Mouse (Mus musculus): ENCODE data around the gene Fis1. TPM values are rescaled to one million over a fixed set of nuclear protein-coding genes. Genes with fewer than 3 reads are reported as not detected.

Fis1 gene
- polyA plus RNA-seq, 1 experiment from 2014 or later: 269 TPM

- Histone ChIP-seq H3K27ac (no peak overlapping the region), H3K9me3 (no peaks in the 10 kb centered on the region), H3K27me3 (no peaks in the 10 kb centered on the region), H3K36me3 (peaks cover 31% of the 10 kb centered on the region), H3K9ac (replicated peaks) (no peak overlapping the region), H3K4me3 (replicated peaks) (no peak overlapping the region), H3K4me2 (no peak overlapping the region), H3K4me1 (replicated peaks) (peaks cover 16% of the 10 kb centered on the region)
- no peak for ATAC-seq (ENCODE audit: insufficient number of reproducible peaks, insufficient read depth, low FRiP score, low TSS enrichment, low read depth)
- WGBS: 88% methylated on average over 6 of the region's 6 CpGs
Measured at GRCm38 (mm10) chr5:136960053-136960452, 7.0 kb downstream of the Fis1 start.

GRCm38 (mm10) chr5:136961334-136961982, 8.4 kb downstream of the Fis1 start:
- peak overlapping the region; percentile 75 for H3K9ac ChIP-seq (replicated peaks)
- ATAC-seq (ENCODE audit: insufficient number of reproducible peaks, insufficient read depth, low FRiP score, low TSS enrichment, low read depth): no peak
- H3K36me3 ChIP-seq: peaks cover 45% of the 10 kb centered on the region
- no peaks in the 10 kb centered on the region for H3K9me3 ChIP-seq
- H3K4me2 ChIP-seq: peak overlapping the region; percentile 74
- peaks cover 14% of the 10 kb centered on the region for H3K4me1 ChIP-seq (replicated peaks)
- no peaks in the 10 kb centered on the region for H3K27me3 ChIP-seq
- peak overlapping the region; percentile 76 for H3K27ac ChIP-seq
- 19% methylated on average over 5 of the region's 5 CpGs for WGBS
- peak overlapping the region; percentile 66 for H3K4me3 ChIP-seq (replicated peaks)

DNA sequence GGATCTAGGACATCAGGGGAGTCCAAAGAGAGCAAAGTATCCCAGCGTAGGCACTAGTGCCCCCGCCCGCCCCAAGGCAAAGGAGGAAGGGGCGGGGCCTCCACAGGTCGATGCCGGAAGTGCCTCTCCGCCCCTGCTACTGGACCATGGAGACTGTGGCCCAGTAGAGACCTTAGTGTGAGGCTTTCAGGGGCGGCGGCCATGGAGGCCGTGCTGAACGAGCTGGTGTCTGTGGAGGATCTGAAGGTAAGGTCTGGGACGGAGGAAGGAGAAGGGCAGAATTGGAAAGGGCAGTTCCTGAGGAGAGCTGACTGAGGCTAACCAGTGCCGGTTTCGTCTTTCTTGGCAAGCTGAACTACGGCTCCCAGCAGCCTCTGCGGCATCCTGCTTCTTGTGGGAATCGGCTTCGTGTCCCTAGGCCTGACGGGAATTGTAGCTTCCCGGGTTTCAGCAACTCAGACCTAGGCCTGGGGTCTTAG, 8.9 kb downstream of the Fis1 start:
- Histone ChIP-seq H3K4me1 (replicated peaks) (peaks cover 16% of the 10 kb centered on the region), H3K36me3 (peaks cover 45% of the 10 kb centered on the region), H3K27ac (peak overlapping the region; percentile 76), H3K4me2 (peak overlapping the region; percentile 74), H3K27me3 (no peaks in the 10 kb centered on the region), H3K9me3 (no peaks in the 10 kb centered on the region), H3K4me3 (replicated peaks) (peak overlapping the region; percentile 66), H3K9ac (replicated peaks) (peak overlapping the region; percentile 75)
- ATAC-seq (ENCODE audit: insufficient number of reproducible peaks, insufficient read depth, low FRiP score, low TSS enrichment, low read depth): peak; percentile 89
- WGBS: under 1% methylated on average over 20 of the region's 20 CpGs

- 0 out of 2 replicates have a peak, but pooled peaks have one; percentile 45 for ATAC-seq (ENCODE audit: insufficient number of reproducible peaks, insufficient read depth, low FRiP score, low TSS enrichment, low read depth)
- Histone ChIP-seq H3K9ac (replicated peaks) (peak overlapping the region; percentile 75), H3K4me1 (replicated peaks) (peaks cover 16% of the 10 kb centered on the region), H3K4me3 (replicated peaks) (peak overlapping the region; percentile 66), H3K9me3 (no peaks in the 10 kb centered on the region), H3K36me3 (peaks cover 40% of the 10 kb centered on the region), H3K27ac (peak overlapping the region; percentile 76), H3K27me3 (no peaks in the 10 kb centered on the region), H3K4me2 (peak overlapping the region; percentile 74)
- 3% methylated on average over 10 of the region's 10 CpGs for WGBS
Measured at GRCm38 (mm10) chr5:136962501-136962900, 9.4 kb downstream of the Fis1 start.

- ATAC-seq (ENCODE audit: insufficient number of reproducible peaks, insufficient read depth, low FRiP score, low TSS enrichment, low read depth): no peak
- 74% methylated on average over 8 of the region's 8 CpGs for WGBS
Measured at GRCm38 (mm10) chr5:136962966-136963540, 10.0 kb downstream of the Fis1 start.

DNA sequence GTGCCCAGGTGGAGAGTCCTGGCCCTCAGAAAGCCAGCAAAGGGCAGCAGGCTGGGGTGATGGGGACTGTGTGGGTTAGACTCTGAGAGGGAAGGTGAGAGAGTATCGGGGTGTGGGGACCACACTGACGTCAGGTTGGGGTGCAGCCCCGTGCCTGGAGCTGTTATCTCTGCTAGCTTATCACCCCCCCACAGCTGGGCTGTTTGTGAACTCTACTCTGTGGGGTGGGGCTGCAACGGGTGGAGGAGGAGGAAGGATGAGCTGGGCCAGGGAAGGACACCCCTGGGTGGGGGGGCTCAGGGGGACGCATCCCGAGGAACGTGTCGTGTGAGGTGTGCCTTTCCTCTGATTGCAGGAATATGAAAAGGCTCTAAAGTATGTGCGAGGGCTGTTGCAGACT, 12.1 kb downstream of the Fis1 start:
- Histone ChIP-seq H3K4me1 (replicated peaks) (peaks cover 16% of the 10 kb centered on the region), H3K4me2 (no peak overlapping the region), H3K9me3 (no peaks in the 10 kb centered on the region), H3K4me3 (replicated peaks) (no peak overlapping the region), H3K36me3 (peaks cover 47% of the 10 kb centered on the region), H3K9ac (replicated peaks) (no peak overlapping the region), H3K27me3 (no peaks in the 10 kb centered on the region), H3K27ac (no peak overlapping the region)
- no peak for ATAC-seq (ENCODE audit: insufficient number of reproducible peaks, insufficient read depth, low FRiP score, low TSS enrichment, low read depth)
- 91% methylated on average over 9 of the region's 9 CpGs for WGBS

More at GRCm38 (mm10) chr5:136962966-136963540, 10.0 kb downstream of the Fis1 start:
- Histone ChIP-seq H3K4me2 (peak overlapping the region; percentile 74), H3K36me3 (peaks cover 45% of the 10 kb centered on the region), H3K9ac (replicated peaks) (peak overlapping the region; percentile 75; the same call in 1 of the 2 replicates), H3K27me3 (no peaks in the 10 kb centered on the region), H3K4me1 (replicated peaks) (peaks cover 16% of the 10 kb centered on the region), H3K4me3 (replicated peaks) (peak overlapping the region; percentile 66), H3K9me3 (no peaks in the 10 kb centered on the region), H3K27ac (peak overlapping the region; percentile 76; the same call in 1 of the 2 replicates)

- ATAC-seq (ENCODE audit: insufficient number of reproducible peaks, insufficient read depth, low FRiP score, low TSS enrichment, low read depth): no peak
- Histone ChIP-seq H3K36me3 (peaks cover 47% of the 10 kb centered on the region), H3K4me3 (replicated peaks) (no peak overlapping the region)
Measured at GRCm38 (mm10) chr5:136965686-136966085, 12.6 kb downstream of the Fis1 start.

GRCm38 (mm10) chr5:136966331-136966730, 13.3 kb downstream of the Fis1 start, which contains the start of gene Cldn15:
TSS of gene Cldn15 (plus strand) at chr5:136966616.
- H3K9me3 ChIP-seq: no peaks in the 10 kb centered on the region
- WGBS: 73% methylated on average over 6 of the region's 6 CpGs
- no peak within 1 kb of the TSS for H3K4me3 ChIP-seq (replicated peaks)
- 0 out of 2 replicates have a peak within 1 kb of the TSS, but pooled peaks have one; percentile 23 for H3K27ac ChIP-seq
- H3K9ac ChIP-seq (replicated peaks): no peak within 1 kb of the TSS
- no peak within 1 kb of the TSS for H3K4me2 ChIP-seq
- H3K4me1 ChIP-seq (replicated peaks): peaks cover 16% of the 10 kb centered on the region
- no peak for ATAC-seq (ENCODE audit: insufficient number of reproducible peaks, insufficient read depth, low FRiP score, low TSS enrichment, low read depth)
- peaks cover 47% of the 10 kb centered on the region for H3K36me3 ChIP-seq
- no peaks in the 10 kb centered on the region for H3K27me3 ChIP-seq

More at GRCm38 (mm10) chr5:136965686-136966085, 12.6 kb downstream of the Fis1 start:
- WGBS: 90% methylated on average over 7 of the region's 8 CpGs
- Histone ChIP-seq H3K27ac (no peak overlapping the region), H3K4me1 (replicated peaks) (peaks cover 16% of the 10 kb centered on the region), H3K27me3 (no peaks in the 10 kb centered on the region), H3K9ac (replicated peaks) (no peak overlapping the region), H3K9me3 (no peaks in the 10 kb centered on the region), H3K4me2 (no peak overlapping the region)

DNA sequence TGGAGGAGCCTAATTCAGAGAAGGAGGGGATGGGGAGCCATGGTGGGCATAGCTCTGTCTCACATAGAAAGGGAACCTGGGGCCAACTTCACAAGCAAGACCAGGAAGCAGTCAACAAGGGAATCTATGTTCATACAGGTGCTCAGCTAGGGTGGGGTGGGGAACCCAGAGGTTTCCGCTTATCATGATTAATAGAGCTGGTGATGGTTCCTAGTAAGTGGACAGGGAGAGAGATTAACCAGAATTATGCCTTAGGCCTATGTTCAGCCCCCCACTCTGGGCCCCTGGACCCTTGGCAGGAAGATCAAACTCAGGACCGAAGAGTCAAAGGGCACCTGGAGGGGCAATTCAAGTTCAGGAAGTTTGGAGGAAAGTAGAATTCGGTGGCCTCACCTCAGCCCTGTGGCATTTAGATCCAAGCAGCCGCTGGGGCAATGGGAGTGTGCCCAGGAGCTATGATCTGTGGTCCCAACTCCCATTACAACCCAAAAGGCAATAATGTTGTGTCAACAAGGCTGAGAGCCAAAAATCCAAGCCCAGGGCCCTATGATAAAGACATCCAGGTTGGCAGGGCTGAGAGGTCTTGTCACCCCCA, 13.9 kb downstream of the Fis1 start:
- Histone ChIP-seq H3K4me1 (replicated peaks) (peaks cover 12% of the 10 kb centered on the region), H3K27me3 (no peaks in the 10 kb centered on the region), H3K9ac (replicated peaks) (no peak overlapping the region), H3K4me2 (no peak overlapping the region), H3K4me3 (replicated peaks) (no peak overlapping the region), H3K36me3 (peaks cover 47% of the 10 kb centered on the region), H3K9me3 (no peaks in the 10 kb centered on the region), H3K27ac (0 out of 2 replicates have a peak overlapping the region, but pooled peaks have one; percentile 23)
- no peak for ATAC-seq (ENCODE audit: insufficient number of reproducible peaks, insufficient read depth, low FRiP score, low TSS enrichment, low read depth)
- 89% methylated on average over 4 of the region's 4 CpGs for WGBS

DNA sequence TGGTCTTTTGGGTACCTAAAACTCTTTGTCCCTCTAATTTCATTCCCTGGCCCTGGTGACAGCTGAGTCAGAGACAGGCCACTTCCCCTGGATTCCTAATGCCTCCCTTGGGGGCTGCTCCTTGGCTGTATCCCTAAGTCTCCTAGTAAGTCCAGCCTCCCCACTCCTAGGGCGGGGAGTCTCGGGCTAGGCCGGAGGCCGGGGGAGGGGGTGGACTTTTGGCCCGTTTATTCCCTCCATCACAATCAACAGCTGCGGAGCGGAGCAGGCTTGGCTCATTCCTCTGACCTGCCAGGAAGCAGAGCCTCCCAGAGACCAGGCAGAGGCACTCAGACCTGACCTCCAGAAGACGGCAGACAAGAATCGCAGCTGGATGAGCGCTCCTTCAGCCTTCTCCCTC, 14.5 kb downstream of the Fis1 start:
- ATAC-seq (ENCODE audit: insufficient number of reproducible peaks, insufficient read depth, low FRiP score, low TSS enrichment, low read depth): no peak
- WGBS: 76% methylated on average over 10 of the region's 10 CpGs
- Histone ChIP-seq H3K9ac (replicated peaks) (no peak overlapping the region), H3K27ac (no peak overlapping the region), H3K4me1 (replicated peaks) (peaks cover 12% of the 10 kb centered on the region), H3K27me3 (no peaks in the 10 kb centered on the region), H3K4me3 (replicated peaks) (no peak overlapping the region), H3K36me3 (peaks cover 47% of the 10 kb centered on the region), H3K4me2 (no peak overlapping the region), H3K9me3 (no peaks in the 10 kb centered on the region)

DNA sequence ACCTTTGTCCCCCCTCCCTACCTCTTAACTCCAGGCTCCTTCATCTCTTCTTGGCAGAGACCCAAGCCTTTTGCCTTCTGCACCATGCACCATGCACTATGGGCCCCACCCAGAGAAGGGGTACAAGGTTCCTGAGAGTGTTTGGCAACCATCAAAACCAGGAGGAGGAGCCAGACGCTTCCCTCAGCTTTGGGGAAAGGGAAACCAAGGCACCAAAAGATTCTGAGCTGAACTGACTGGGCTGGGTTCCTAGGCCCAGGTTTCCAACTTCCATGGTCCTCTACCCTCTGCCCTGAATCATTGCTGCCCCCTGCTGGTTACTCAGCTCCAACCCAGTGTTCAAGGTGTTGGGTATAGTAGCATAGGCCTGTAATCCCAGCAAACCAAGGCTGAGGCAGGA, 17.6 kb downstream of the Fis1 start:
- Histone ChIP-seq H3K9ac (replicated peaks) (no peak overlapping the region), H3K36me3 (peaks cover 19% of the 10 kb centered on the region), H3K27ac (no peak overlapping the region), H3K27me3 (no peaks in the 10 kb centered on the region), H3K9me3 (no peaks in the 10 kb centered on the region), H3K4me3 (replicated peaks) (no peak overlapping the region), H3K4me2 (no peak overlapping the region), H3K4me1 (replicated peaks) (peaks cover 5% of the 10 kb centered on the region; the same call in 1 of the 2 replicates)
- no peak for ATAC-seq (ENCODE audit: insufficient number of reproducible peaks, insufficient read depth, low FRiP score, low TSS enrichment, low read depth)
- WGBS: 74% methylated on average over 1 of the region's 1 CpGs
